Mouse (Mus musculus) stomach, postnatal 0 days (tissue): ENCODE results near the gene Far2.

Experiments used
- CTCF ChIP-seq: IDR thresholded peaks from 2 replicates; pipeline ENCODE4 v1.5.1; 2016; ENCODE audit warnings: antibody characterized with exemption, low read depth, mild to moderate bottlenecking, moderate library complexity
- EP300 ChIP-seq: optimal IDR thresholded peaks from 2 replicates; pipeline ENCODE3; 2016; ENCODE audit warnings: antibody characterized with exemption

- TF ChIP-seq EP300 (no peak), CTCF (no peak)
Observed at GRCm38 (mm10) chr6:148227542-148227941, 180.5 kb downstream of the Far2 start.
